Mouse (Mus musculus): ENCODE measurements around the gene E2f2.

E2f2 gene

GRCm38 (mm10) chr4:136238669-136239068 is 66.5 kb downstream of the E2f2 start:
- in situ Hi-C loops (cut with MboI; ENCODE audit: low sequenced_read_pairs) = no loop called here

- in situ Hi-C loops (cut with MboI; ENCODE audit: low sequenced_read_pairs) = no loop called here
Observed at GRCm38 (mm10) chr4:136239111-136239510, 66.9 kb downstream of the E2f2 start.

- in situ Hi-C loops (cut with MboI; ENCODE audit: low sequenced_read_pairs) = no loop called here
Observed at GRCm38 (mm10) chr4:136239622-136240021, 67.4 kb downstream of the E2f2 start.

- in situ Hi-C loops (cut with MboI; ENCODE audit: low sequenced_read_pairs) = no loop called here
Observed at GRCm38 (mm10) chr4:136240123-136240522, 67.9 kb downstream of the E2f2 start.

GRCm38 (mm10) chr4:136240955-136241354 is 68.8 kb downstream of the E2f2 start:
- in situ Hi-C loops (cut with MboI; ENCODE audit: low sequenced_read_pairs) = no loop called here

GRCm38 (mm10) chr4:136242065-136242703 is 70.0 kb downstream of the E2f2 start:
- in situ Hi-C loops (cut with MboI; ENCODE audit: low sequenced_read_pairs) = no loop called here

GRCm38 (mm10) chr4:136242728-136243127 is 70.5 kb downstream of the E2f2 start:
- in situ Hi-C loops (cut with MboI; ENCODE audit: low sequenced_read_pairs) = no loop called here

- in situ Hi-C loops (cut with MboI; ENCODE audit: low sequenced_read_pairs) = no loop called here
Observed at GRCm38 (mm10) chr4:136244208-136244607, 72.0 kb downstream of the E2f2 start.

Measured in CH12F3 (cell line).